Mouse (Mus musculus) limb, embryonic 13.5 days (tissue): ENCODE data around the gene Arx. TPM values are rescaled to one million over a fixed set of nuclear protein-coding genes. Genes with fewer than 3 reads are reported as not detected.
A peak's percentile ranks its signal among the peaks of the same experiment; 100 is the strongest.

ENCODE experiments used
- ATAC-seq: fragments of 200-750 bp; cut with Nextera tagmentation; 2 replicates; pipeline ENCODE4 v1.8.0; 2017; ENCODE audit warnings: low read depth, moderate number of reproducible peaks, moderate TSS enrichment; ENCODE audit not compliant: low FRiP score
- H3K27ac ChIP-seq: fragments of 300-500 bp; sonication (generic); 2 replicates; pipeline ENCODE4 v1.5.1; 2015; ENCODE audit warnings: inconsistent platforms, mild to moderate bottlenecking, moderate library complexity
- H3K27me3 ChIP-seq: fragments of 300-500 bp; sonication (generic); 2 replicates; pipeline ENCODE4 v1.6.1; 2015; ENCODE audit warnings: mild to moderate bottlenecking, inconsistent platforms
- H3K36me3 ChIP-seq: fragments of 300-500 bp; sonication (generic); 2 replicates; pipeline ENCODE4 v1.6.1; 2015; ENCODE audit warnings: inconsistent platforms, mild to moderate bottlenecking, moderate library complexity
- H3K4me1 ChIP-seq: fragments of 300-500 bp; sonication (generic); 2 replicates; pipeline ENCODE4 v1.6.1; 2015; ENCODE audit warnings: inconsistent platforms
- H3K4me2 ChIP-seq: fragments of 300-500 bp; sonication (generic); replicated peaks from 2 replicates; pipeline ENCODE4 v1.6.1; 2015; ENCODE audit warnings: inconsistent platforms, mild to moderate bottlenecking, moderate library complexity
- H3K4me3 ChIP-seq: fragments of 300-500 bp; sonication (generic); 2 replicates; pipeline ENCODE4 v1.5.1; 2015; ENCODE audit warnings: moderate library complexity, mild to moderate bottlenecking, inconsistent platforms
- H3K9ac ChIP-seq: fragments of 300-500 bp; sonication (generic); 2 replicates; pipeline ENCODE4 v1.6.1; 2015; ENCODE audit warnings: mild to moderate bottlenecking, inconsistent platforms
- H3K9me3 ChIP-seq: fragments of 300-500 bp; sonication (generic); 2 replicates; pipeline ENCODE4 v1.6.1; 2016; ENCODE audit warnings: inconsistent platforms
- WGBS: fragments of 180-500 bp; shearing (Covaris S2); methylation state at CpG from one replicate; pipeline ENCODE4 v1.1.7; 2015; 5-methylcytosine and 5-hydroxymethylcytosine counted together
- polyA plus RNA-seq: library from polyadenylated mRNA; unstranded; fragments of >200 nt; fragmentation: Nextera tagmentation; extraction: Ambion mirVana; gene quantifications from 2 replicates; pipeline ENCODE4 v1.2.1, GENCODE M21; 2015

Arx gene
- 0.60 and 0.61 TPM in 2 replicates for polyA plus RNA-seq

- Histone ChIP-seq H3K27ac (no peak within 1 kb of the TSS), H3K36me3 (no peaks in the 10 kb centered on the region), H3K4me2 (peak within 1 kb of the TSS; percentile 48), H3K4me1 (peaks cover 15% of the 10 kb centered on the region; the same call in 1 of the 2 replicates), H3K27me3 (peaks cover 94% of the 10 kb centered on the region), H3K9me3 (no peaks in the 10 kb centered on the region), H3K4me3 (peak within 1 kb of the TSS; percentile 16; the same call in 1 of the 2 replicates), H3K9ac (no peak within 1 kb of the TSS)
- WGBS: 16% methylated on average over 31 of the region's 31 CpGs
- ATAC-seq: peak; percentile 95
These were observed at the start of gene Arx for GRCm38 (mm10) chrX:93286291-93286893. TSS of gene Arx (plus strand) at chrX:93286445.

- no peaks in the 10 kb centered on the region for H3K4me1 ChIP-seq
- 77% methylated on average over 1 of the region's 1 CpGs for WGBS
- H3K9ac ChIP-seq: no peak overlapping the region
- ATAC-seq: no peak
- no peaks in the 10 kb centered on the region for H3K36me3 ChIP-seq
- no peak overlapping the region for H3K4me2 ChIP-seq
- H3K27ac ChIP-seq: no peak overlapping the region
- H3K9me3 ChIP-seq: no peaks in the 10 kb centered on the region
- H3K27me3 ChIP-seq: no peaks in the 10 kb centered on the region
- H3K4me3 ChIP-seq: no peak overlapping the region
These were observed 34.9 kb upstream of the Arx start for GRCm38 (mm10) chrX:93251329-93251728.

- no peak for ATAC-seq
- no peak overlapping the region for H3K4me3 ChIP-seq
- no peaks in the 10 kb centered on the region for H3K4me1 ChIP-seq
- no peak overlapping the region for H3K27ac ChIP-seq
- H3K9ac ChIP-seq: no peak overlapping the region
- WGBS: 38% methylated on average over 3 of the region's 3 CpGs
- H3K36me3 ChIP-seq: no peaks in the 10 kb centered on the region
- H3K27me3 ChIP-seq: peaks cover 33% of the 10 kb centered on the region
- no peak overlapping the region for H3K4me2 ChIP-seq
- H3K9me3 ChIP-seq: no peaks in the 10 kb centered on the region
These were observed 10.6 kb upstream of the Arx start for GRCm38 (mm10) chrX:93275689-93276088.

GRCm38 (mm10) chrX:93279940-93280339 lies 6.3 kb upstream of the Arx start:
- WGBS: 46% methylated on average over 6 of the region's 11 CpGs
- Histone ChIP-seq H3K4me1 (0 out of 2 replicates have a peak, but pooled peaks cover 5% of the 10 kb centered on the region), H3K9me3 (no peaks in the 10 kb centered on the region), H3K27ac (no peak overlapping the region), H3K4me2 (no peak overlapping the region), H3K36me3 (no peaks in the 10 kb centered on the region), H3K4me3 (no peak overlapping the region), H3K27me3 (peaks cover 71% of the 10 kb centered on the region), H3K9ac (no peak overlapping the region)
- no peak for ATAC-seq

DNA sequence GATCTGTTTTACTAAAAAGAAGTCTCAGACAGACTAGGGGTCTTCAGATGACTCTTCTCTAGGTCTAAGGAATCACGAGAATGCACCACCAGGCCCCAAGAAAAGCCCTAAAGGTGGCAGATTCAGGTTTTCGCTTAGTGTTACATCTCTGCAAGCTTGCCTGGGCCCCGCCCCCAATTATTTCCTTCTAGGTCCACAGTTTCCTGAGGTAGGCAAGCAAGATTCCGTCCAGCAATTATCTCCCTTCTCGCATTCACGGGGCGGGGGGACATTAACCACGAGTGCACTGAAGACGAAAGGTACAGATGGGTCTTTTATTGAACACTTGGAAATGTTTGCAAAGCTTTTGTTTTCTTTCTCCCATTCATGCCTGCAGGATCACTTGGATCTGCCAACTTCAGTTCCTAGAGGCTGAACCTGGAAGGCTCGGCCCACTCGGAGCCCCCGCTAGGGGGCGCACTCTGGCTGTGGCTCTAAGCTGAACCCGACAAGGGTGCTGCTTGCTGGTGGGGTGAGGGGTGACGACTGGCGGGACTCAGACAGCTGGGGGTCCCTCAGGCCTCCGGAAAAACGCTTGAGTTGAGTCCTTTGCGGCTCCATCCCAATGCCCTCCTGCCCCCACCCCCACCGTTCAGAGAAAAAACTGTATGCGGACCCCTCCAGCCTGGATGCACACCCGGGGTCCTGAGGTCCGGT lies 5.1 kb upstream of the Arx start:
- peak; percentile 35; the same call in 1 of the 2 replicates for ATAC-seq
- H3K27ac ChIP-seq: no peak overlapping the region
- peak overlapping the region; percentile 18 for H3K4me3 ChIP-seq
- H3K9ac ChIP-seq: no peak overlapping the region
- peaks cover 83% of the 10 kb centered on the region for H3K27me3 ChIP-seq
- 0 out of 2 replicates have a peak, but pooled peaks cover 5% of the 10 kb centered on the region for H3K4me1 ChIP-seq
- peak overlapping the region; percentile 53 for H3K4me2 ChIP-seq
- H3K36me3 ChIP-seq: no peaks in the 10 kb centered on the region
- no peaks in the 10 kb centered on the region for H3K9me3 ChIP-seq
- WGBS: 15% methylated on average over 23 of the region's 23 CpGs

DNA sequence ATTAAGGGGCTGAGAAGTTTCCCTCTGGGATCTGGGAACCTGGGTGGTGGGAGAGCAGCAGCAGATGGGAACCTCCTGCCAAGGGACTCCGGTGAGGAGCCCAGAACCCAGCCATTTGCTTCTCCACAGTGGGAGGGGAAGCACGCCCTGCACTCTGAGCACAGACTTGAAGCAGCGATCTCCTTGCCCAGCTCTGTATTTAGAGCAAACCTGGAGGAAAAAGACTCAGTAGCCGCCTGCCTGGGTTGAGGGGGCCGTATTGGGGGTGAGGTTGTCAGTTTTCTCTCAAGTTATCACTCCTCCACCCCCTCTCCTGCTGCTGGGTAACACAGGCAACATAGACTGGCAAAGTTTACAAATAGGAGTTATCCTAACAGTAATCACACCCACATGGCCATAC lies 4.5 kb upstream of the Arx start:
- H3K4me3 ChIP-seq: peak overlapping the region; percentile 18

DNA sequence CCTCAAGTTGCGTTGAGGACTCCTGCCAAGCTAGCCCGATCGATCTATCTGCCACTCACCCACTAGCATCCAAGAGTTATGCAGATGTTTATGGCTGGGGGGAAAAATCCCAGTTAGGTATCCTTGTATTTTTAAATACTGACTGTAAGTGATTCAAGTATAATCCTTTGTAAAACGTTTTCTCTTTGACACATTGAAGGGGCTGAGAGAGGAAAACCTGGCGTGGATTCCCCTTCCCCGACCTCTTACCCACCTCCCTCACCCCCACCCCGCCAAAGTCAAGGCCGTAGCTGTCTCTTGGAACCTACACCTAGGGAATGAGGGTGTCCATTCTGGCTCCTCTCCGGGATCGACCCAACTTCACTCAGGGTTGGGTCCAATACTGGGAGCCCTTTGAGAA lies 1.2 kb upstream of the Arx start:
- no peak overlapping the region for H3K4me2 ChIP-seq
- peaks cover 93% of the 10 kb centered on the region for H3K27me3 ChIP-seq
- no peak for ATAC-seq
- no peaks in the 10 kb centered on the region for H3K36me3 ChIP-seq
- peaks cover 15% of the 10 kb centered on the region; the same call in 1 of the 2 replicates for H3K4me1 ChIP-seq
- H3K9me3 ChIP-seq: no peaks in the 10 kb centered on the region
- H3K9ac ChIP-seq: no peak overlapping the region
- no peak overlapping the region for H3K27ac ChIP-seq
- no peak overlapping the region for H3K4me3 ChIP-seq
- 14% methylated on average over 10 of the region's 10 CpGs for WGBS

More for the DNA sequence above, 4.5 kb upstream of the Arx start:
- no peaks in the 10 kb centered on the region for H3K9me3 ChIP-seq
- peaks cover 86% of the 10 kb centered on the region for H3K27me3 ChIP-seq
- ATAC-seq: no peak
- H3K36me3 ChIP-seq: no peaks in the 10 kb centered on the region
- H3K9ac ChIP-seq: no peak overlapping the region
- 20% methylated on average over 5 of the region's 5 CpGs for WGBS
- H3K4me2 ChIP-seq: peak overlapping the region; percentile 53
- H3K27ac ChIP-seq: no peak overlapping the region
- H3K4me1 ChIP-seq: 0 out of 2 replicates have a peak, but pooled peaks cover 5% of the 10 kb centered on the region

DNA sequence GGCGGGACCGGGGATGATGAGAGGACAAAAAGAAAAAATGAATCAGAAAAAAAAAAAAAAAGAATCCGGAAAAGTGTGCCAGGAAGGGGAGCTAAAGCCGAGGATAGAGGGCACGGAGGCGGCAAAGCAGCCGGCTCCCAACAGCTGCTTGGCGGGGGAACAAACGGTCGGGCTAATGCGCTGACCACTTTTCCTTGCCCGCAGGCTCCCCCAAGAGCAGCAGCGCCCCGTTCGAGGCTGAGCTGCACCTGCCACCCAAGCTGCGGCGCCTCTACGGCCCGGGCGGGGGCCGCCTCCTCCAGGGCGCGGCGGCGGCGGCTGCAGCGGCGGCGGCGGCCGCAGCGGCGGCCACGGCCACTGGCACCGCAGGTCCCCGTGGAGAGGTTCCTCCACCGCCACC lies 2.1 kb downstream of the Arx start:
- Histone ChIP-seq H3K9me3 (no peaks in the 10 kb centered on the region), H3K4me3 (peak overlapping the region; percentile 37), H3K4me1 (peaks cover 10% of the 10 kb centered on the region; the same call in 1 of the 2 replicates), H3K27me3 (peaks cover 92% of the 10 kb centered on the region), H3K9ac (no peak overlapping the region), H3K4me2 (peak overlapping the region; percentile 62), H3K27ac (no peak overlapping the region), H3K36me3 (no peaks in the 10 kb centered on the region)
- no peak for ATAC-seq
- WGBS: 22% methylated on average over 21 of the region's 37 CpGs

DNA sequence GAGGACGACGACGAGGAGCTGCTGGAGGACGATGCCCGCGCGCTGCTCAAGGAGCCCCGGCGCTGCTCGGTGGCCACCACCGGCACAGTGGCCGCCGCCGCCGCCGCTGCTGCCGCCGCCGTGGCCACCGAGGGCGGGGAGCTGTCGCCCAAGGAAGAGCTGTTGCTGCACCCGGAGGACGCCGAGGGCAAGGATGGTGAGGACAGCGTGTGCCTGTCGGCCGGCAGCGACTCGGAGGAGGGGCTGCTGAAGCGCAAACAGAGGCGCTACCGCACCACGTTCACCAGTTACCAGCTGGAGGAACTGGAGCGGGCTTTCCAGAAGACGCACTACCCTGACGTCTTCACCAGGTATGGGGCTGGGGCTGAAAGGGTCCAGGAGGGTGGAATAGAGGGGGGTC lies 2.8 kb downstream of the Arx start:
- no peak for ATAC-seq
- peaks cover 10% of the 10 kb centered on the region; the same call in 1 of the 2 replicates for H3K4me1 ChIP-seq
- 17% methylated on average over 21 of the region's 37 CpGs for WGBS

DNA sequence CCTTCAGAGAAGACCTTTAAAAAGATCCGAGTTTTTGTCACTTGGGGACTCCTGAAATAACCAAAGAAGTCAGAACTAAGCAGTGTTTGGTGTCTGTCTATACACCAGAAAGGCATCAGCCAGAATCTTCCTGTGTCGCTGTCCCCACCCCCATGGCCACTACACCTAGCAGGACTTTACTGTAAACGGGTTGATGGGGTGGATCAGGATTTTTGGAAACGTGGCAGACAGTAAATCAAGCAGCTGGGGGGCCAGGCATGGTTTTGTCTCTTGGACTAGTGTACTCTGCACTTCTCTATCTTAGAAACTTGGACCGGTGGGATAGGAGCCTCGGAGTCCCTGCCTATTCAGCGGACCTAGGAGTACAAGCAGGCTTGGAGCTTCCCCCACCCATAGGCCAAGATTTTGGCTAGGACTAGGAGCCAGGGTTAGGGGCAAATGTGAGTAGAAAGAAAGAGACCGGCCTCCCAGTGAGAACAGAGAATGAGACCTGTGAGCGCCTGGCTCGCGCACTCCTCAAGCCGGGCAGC lies 3.7 kb downstream of the Arx start:
- ATAC-seq: no peak
- Histone ChIP-seq H3K9ac (no peak overlapping the region), H3K27me3 (peaks cover 96% of the 10 kb centered on the region), H3K9me3 (no peaks in the 10 kb centered on the region), H3K27ac (no peak overlapping the region), H3K36me3 (no peaks in the 10 kb centered on the region), H3K4me3 (no peak overlapping the region), H3K4me2 (no peak overlapping the region), H3K4me1 (peaks cover 10% of the 10 kb centered on the region; the same call in 1 of the 2 replicates)
- WGBS: 11% methylated on average over 12 of the region's 12 CpGs

More for the DNA sequence above, 2.8 kb downstream of the Arx start:
- Histone ChIP-seq H3K27ac (no peak overlapping the region), H3K27me3 (peaks cover 96% of the 10 kb centered on the region), H3K4me3 (peak overlapping the region; percentile 37), H3K36me3 (no peaks in the 10 kb centered on the region), H3K9me3 (no peaks in the 10 kb centered on the region), H3K4me2 (peak overlapping the region; percentile 62), H3K9ac (no peak overlapping the region)

DNA sequence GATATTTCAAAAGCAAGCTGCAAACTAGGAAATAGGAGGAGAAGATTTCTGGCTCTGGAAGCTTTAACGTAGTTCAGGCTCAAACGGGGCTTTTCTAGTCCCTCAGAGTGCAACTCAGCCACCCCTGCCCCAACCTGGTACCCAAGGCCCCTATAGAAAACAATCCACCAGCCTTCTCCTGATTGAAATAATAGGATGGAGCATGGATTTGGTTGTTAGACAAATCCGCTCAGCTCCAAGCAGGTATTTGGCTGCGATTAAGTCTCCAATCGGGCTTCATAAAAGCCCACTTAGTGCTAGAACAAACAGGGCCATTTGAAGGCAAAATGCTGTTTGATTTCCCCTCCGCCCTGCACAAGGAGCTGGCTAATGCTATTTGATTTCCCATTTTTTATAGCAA lies 5.8 kb downstream of the Arx start:
- H3K9me3 ChIP-seq: no peaks in the 10 kb centered on the region
- no peak overlapping the region for H3K4me3 ChIP-seq
- H3K4me2 ChIP-seq: no peak overlapping the region
- 11% methylated on average over 6 of the region's 6 CpGs for WGBS
- peaks cover 10% of the 10 kb centered on the region; the same call in 1 of the 2 replicates for H3K4me1 ChIP-seq
- peaks cover 95% of the 10 kb centered on the region for H3K27me3 ChIP-seq
- no peak overlapping the region for H3K9ac ChIP-seq
- H3K36me3 ChIP-seq: no peaks in the 10 kb centered on the region
- no peak for ATAC-seq
- H3K27ac ChIP-seq: no peak overlapping the region
